Mouse (Mus musculus): Measurements from ENCODE around the gene Mier2. TPM values are rescaled to one million over a fixed set of nuclear protein-coding genes. Genes with fewer than 3 reads are reported as not detected.
A peak's percentile ranks its signal among the peaks of the same experiment; 100 is the strongest.

The Mier2 gene
- 58.8 and 59.5 TPM in 2 replicates for polyA plus RNA-seq (2015; fragmentation: Nextera tagmentation; extraction: Ambion mirVana)

GRCm38 (mm10) chr10:79554330-79555237 is at the start of gene Mier2:
Gene Mier2, minus strand, starts transcription at chr10:79555199.
- Histone ChIP-seq H3K4me2 (peak within 1 kb of the TSS; percentile 80), H3K27ac (replicated peaks) (peak within 1 kb of the TSS; percentile 57; the same call in 1 of the 2 replicates), H3K4me3 (peak within 1 kb of the TSS; percentile 89), H3K36me3 (peaks cover 8% of the 10 kb centered on the region), H3K9me3 (no peaks in the 10 kb centered on the region), H3K9ac (peak within 1 kb of the TSS; percentile 89), H3K27me3 (no peaks in the 10 kb centered on the region), H3K4me1 (replicated peaks) (peaks cover 30% of the 10 kb centered on the region)
- under 1% methylated on average over 99 of the region's 108 CpGs for WGBS
- peak; percentile 91 for ATAC-seq (ENCODE audit: low read depth)

- 70% methylated on average over 4 of the region's 4 CpGs for WGBS
- Histone ChIP-seq H3K27ac (replicated peaks) (no peak overlapping the region), H3K4me2 (no peak overlapping the region), H3K9me3 (no peaks in the 10 kb centered on the region), H3K4me1 (replicated peaks) (no peaks in the 10 kb centered on the region), H3K4me3 (no peak overlapping the region), H3K36me3 (no peaks in the 10 kb centered on the region), H3K9ac (no peak overlapping the region), H3K27me3 (peaks cover 15% of the 10 kb centered on the region)
- ATAC-seq (ENCODE audit: low read depth), result no peak
Observed at GRCm38 (mm10) chr10:79597936-79598230, 42.9 kb upstream of the Mier2 start.

GRCm38 (mm10) chr10:79597051-79597935 is 42.3 kb upstream of the Mier2 start:
- H3K27me3 ChIP-seq, result peaks cover 15% of the 10 kb centered on the region
- H3K9ac ChIP-seq, result no peak overlapping the region
- H3K4me2 ChIP-seq, result no peak overlapping the region
- no peak overlapping the region for H3K4me3 ChIP-seq
- ATAC-seq (ENCODE audit: low read depth), result no peak
- WGBS, result 41% methylated on average over 13 of the region's 13 CpGs
- H3K9me3 ChIP-seq, result no peaks in the 10 kb centered on the region
- H3K27ac ChIP-seq (replicated peaks), result no peak overlapping the region
- no peaks in the 10 kb centered on the region for H3K4me1 ChIP-seq (replicated peaks)
- H3K36me3 ChIP-seq, result no peaks in the 10 kb centered on the region

- Histone ChIP-seq H3K4me2 (no peak overlapping the region), H3K4me1 (replicated peaks) (no peaks in the 10 kb centered on the region), H3K27me3 (peaks cover 15% of the 10 kb centered on the region), H3K27ac (replicated peaks) (no peak overlapping the region), H3K36me3 (no peaks in the 10 kb centered on the region), H3K9me3 (no peaks in the 10 kb centered on the region), H3K9ac (no peak overlapping the region), H3K4me3 (no peak overlapping the region)
- 59% methylated on average over 8 of the region's 8 CpGs for WGBS
- ATAC-seq (ENCODE audit: low read depth), result 0 out of 2 replicates have a peak, but pooled peaks have one; percentile 40
Observed at GRCm38 (mm10) chr10:79595590-79595929, 40.6 kb upstream of the Mier2 start.

- 19% methylated on average over 17 of the region's 17 CpGs for WGBS
- H3K27ac ChIP-seq (replicated peaks), result no peak overlapping the region
- no peaks in the 10 kb centered on the region for H3K9me3 ChIP-seq
- H3K4me2 ChIP-seq, result no peak overlapping the region
- no peak overlapping the region for H3K9ac ChIP-seq
- H3K4me1 ChIP-seq (replicated peaks), result no peaks in the 10 kb centered on the region
- peaks cover 15% of the 10 kb centered on the region for H3K27me3 ChIP-seq
- peak; percentile 91 for ATAC-seq (ENCODE audit: low read depth)
- H3K36me3 ChIP-seq, result no peaks in the 10 kb centered on the region
- no peak overlapping the region for H3K4me3 ChIP-seq
Observed at GRCm38 (mm10) chr10:79594872-79595589, 40.0 kb upstream of the Mier2 start.

- no peak overlapping the region for H3K9ac ChIP-seq
- no peak overlapping the region for H3K4me3 ChIP-seq
- no peaks in the 10 kb centered on the region for H3K36me3 ChIP-seq
- H3K4me1 ChIP-seq (replicated peaks), result no peaks in the 10 kb centered on the region
- peaks cover 15% of the 10 kb centered on the region for H3K27me3 ChIP-seq
- no peaks in the 10 kb centered on the region for H3K9me3 ChIP-seq
- ATAC-seq (ENCODE audit: low read depth), result no peak
- WGBS, result 60% methylated on average over 6 of the region's 6 CpGs
- no peak overlapping the region for H3K4me2 ChIP-seq
- no peak overlapping the region for H3K27ac ChIP-seq (replicated peaks)
Observed at GRCm38 (mm10) chr10:79594111-79594510, 39.1 kb upstream of the Mier2 start.

- Histone ChIP-seq H3K4me2 (no peak overlapping the region), H3K9me3 (no peaks in the 10 kb centered on the region), H3K27me3 (peaks cover 15% of the 10 kb centered on the region), H3K4me3 (no peak overlapping the region), H3K27ac (replicated peaks) (no peak overlapping the region), H3K4me1 (replicated peaks) (no peaks in the 10 kb centered on the region), H3K9ac (no peak overlapping the region), H3K36me3 (no peaks in the 10 kb centered on the region)
- no peak for ATAC-seq (ENCODE audit: low read depth)
- WGBS, result 96% methylated on average over 1 of the region's 1 CpGs
Observed at GRCm38 (mm10) chr10:79590702-79591101, 35.7 kb upstream of the Mier2 start.

- H3K36me3 ChIP-seq, result no peaks in the 10 kb centered on the region
- H3K4me2 ChIP-seq, result no peak overlapping the region
- no peak overlapping the region for H3K9ac ChIP-seq
- no peaks in the 10 kb centered on the region for H3K27me3 ChIP-seq
- H3K4me1 ChIP-seq (replicated peaks), result no peaks in the 10 kb centered on the region
- H3K27ac ChIP-seq (replicated peaks), result no peak overlapping the region
- no peaks in the 10 kb centered on the region for H3K9me3 ChIP-seq
- H3K4me3 ChIP-seq, result no peak overlapping the region
- WGBS, result 77% methylated on average over 4 of the region's 4 CpGs
- ATAC-seq (ENCODE audit: low read depth), result no peak
Observed at GRCm38 (mm10) chr10:79587752-79588126, 32.7 kb upstream of the Mier2 start.

- no peaks in the 10 kb centered on the region for H3K4me1 ChIP-seq (replicated peaks)
- H3K36me3 ChIP-seq, result no peaks in the 10 kb centered on the region
- H3K9me3 ChIP-seq, result no peaks in the 10 kb centered on the region
- H3K9ac ChIP-seq, result no peak within 1 kb of the TSS
- H3K27me3 ChIP-seq, result no peaks in the 10 kb centered on the region
- no peak within 1 kb of the TSS for H3K4me3 ChIP-seq
- no peak within 1 kb of the TSS for H3K4me2 ChIP-seq
- 80% methylated on average over 5 of the region's 5 CpGs for WGBS
- no peak within 1 kb of the TSS for H3K27ac ChIP-seq (replicated peaks)
- ATAC-seq (ENCODE audit: low read depth), result no peak
Observed at GRCm38 (mm10) chr10:79587061-79587751, 32.2 kb upstream of the Mier2 start, which contains the start of gene Theg. Gene Theg, minus strand, starts transcription at chr10:79587331.

- ATAC-seq (ENCODE audit: low read depth), result no peak
- Histone ChIP-seq H3K4me3 (no peak overlapping the region), H3K9me3 (no peaks in the 10 kb centered on the region)
Observed at GRCm38 (mm10) chr10:79586243-79586642, 31.2 kb upstream of the Mier2 start.

GRCm38 (mm10) chr10:79585723-79586122 is 30.7 kb upstream of the Mier2 start:
- Histone ChIP-seq H3K9ac (no peak overlapping the region), H3K36me3 (no peaks in the 10 kb centered on the region), H3K27ac (replicated peaks) (no peak overlapping the region), H3K9me3 (no peaks in the 10 kb centered on the region), H3K4me3 (no peak overlapping the region), H3K27me3 (no peaks in the 10 kb centered on the region), H3K4me1 (replicated peaks) (no peaks in the 10 kb centered on the region), H3K4me2 (no peak overlapping the region)
- ATAC-seq (ENCODE audit: low read depth), result no peak
- WGBS, result 93% methylated on average over 5 of the region's 5 CpGs

More at GRCm38 (mm10) chr10:79586243-79586642, 31.2 kb upstream of the Mier2 start:
- 81% methylated on average over 8 of the region's 8 CpGs for WGBS
- Histone ChIP-seq H3K27me3 (no peaks in the 10 kb centered on the region), H3K4me1 (replicated peaks) (no peaks in the 10 kb centered on the region), H3K4me2 (no peak overlapping the region), H3K9ac (no peak overlapping the region), H3K27ac (replicated peaks) (no peak overlapping the region), H3K36me3 (no peaks in the 10 kb centered on the region)
